Mouse (Mus musculus): ENCODE results near the gene Olfr18. TPM values are rescaled to one million over a fixed set of nuclear protein-coding genes. Genes with fewer than 3 reads are reported as not detected.

Gene Olfr18
- total RNA-seq (2023): not detected in 4 replicates

DNA sequence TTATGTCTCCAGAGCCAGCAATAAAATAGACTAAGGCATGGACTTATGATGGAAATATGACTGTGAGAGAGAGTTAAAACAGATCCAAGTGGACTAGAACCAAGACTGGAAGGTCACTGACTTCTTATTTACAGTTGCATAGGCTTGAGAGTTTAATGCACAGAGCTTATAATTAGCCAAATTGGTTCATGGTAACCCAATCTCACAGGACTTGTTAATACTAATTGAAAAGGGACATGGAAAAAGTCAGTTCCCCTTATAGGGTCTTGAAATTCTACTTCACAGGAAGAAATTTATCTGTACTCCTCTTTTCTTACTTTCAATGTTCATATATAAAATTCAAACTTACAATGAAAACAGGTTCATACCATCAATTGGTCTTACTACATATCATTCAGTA, at the start of gene Olfr18:
TSS of gene Olfr18 (minus strand) at position 101 of the 400 bp plus-strand sequence.

DNA sequence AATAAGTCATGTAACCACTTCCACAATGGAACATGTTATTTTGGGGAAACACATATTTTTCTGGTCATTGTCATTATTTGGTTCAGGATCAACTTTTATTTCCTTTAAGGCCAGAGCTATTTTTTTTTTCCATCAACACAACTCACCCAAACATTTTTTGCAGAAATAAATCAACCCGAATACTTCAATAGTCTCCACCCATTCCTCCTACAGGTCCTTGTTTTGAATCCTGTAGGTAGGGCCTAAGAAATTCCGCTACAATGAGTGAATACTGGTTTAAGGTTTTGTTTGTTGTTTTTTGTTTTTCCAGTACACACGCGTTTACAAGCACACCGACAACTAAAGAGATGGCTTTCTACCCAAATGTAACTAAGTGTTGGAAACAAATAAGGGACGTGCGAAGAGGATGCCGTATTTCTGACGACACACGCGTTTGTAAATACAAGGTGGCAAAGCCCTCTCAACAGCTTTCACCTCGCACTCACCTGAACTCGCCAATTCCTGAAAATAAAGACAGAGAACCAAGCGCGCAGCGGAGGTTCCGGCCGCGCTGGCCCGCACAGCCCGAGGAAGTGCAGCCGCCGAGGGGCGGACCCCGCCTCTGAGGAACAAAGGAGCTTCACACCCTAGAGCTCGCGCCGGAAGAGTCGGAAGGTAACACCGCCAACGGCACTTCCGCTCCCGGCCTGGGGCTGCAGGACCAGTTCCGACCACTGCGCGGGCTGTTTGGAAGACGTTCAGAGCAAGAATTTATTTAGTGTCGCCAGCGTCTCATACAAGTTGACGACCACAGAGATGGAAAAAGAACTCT, 48.8 kb upstream of the Olfr18 start, which contains the start of gene Zfp560:
TSS of gene Zfp560 (minus strand) at position 646 of the 811 bp plus-strand sequence.

GRCm38 (mm10) chr9:20298232-20298631, 37.7 kb downstream of the Olfr18 start, which contains the start of gene Olfr873:
Gene Olfr873, plus strand, starts transcription at chr9:20298532.

GRCm38 (mm10) chr9:20282051-20282450, 53.8 kb downstream of the Olfr18 start, which contains the start of gene Olfr39:
Gene Olfr39, plus strand, starts transcription at chr9:20282351.

Other genes starting within 250 kb of the Olfr18 start
- gene Olfr868, start 237.5 kb downstream of the Olfr18 start, total RNA-seq (2023): not detected in 4 replicates
- gene Olfr869, start 207.1 kb downstream of the Olfr18 start, total RNA-seq (2023): not detected in 4 replicates
- gene Olfr870, start 162.0 kb downstream of the Olfr18 start, total RNA-seq (2023): not detected in 4 replicates
- gene Olfr871, start 123.9 kb downstream of the Olfr18 start, total RNA-seq (2023): not detected in 4 replicates
- gene Olfr872, start 99.0 kb downstream of the Olfr18 start, total RNA-seq (2023): not detected in 4 replicates
- gene Olfr39, start 53.7 kb downstream of the Olfr18 start, total RNA-seq (2023): not detected in 4 replicates
- gene Olfr873, start 37.6 kb downstream of the Olfr18 start, total RNA-seq (2023): not detected in 4 replicates
- 7.0 to 9.7 TPM (median 8.4 TPM) in 4 replicates for gene Zfp560, start 49.1 kb upstream of the Olfr18 start, total RNA-seq (2023)
- 38.5 to 46.5 TPM (median 44.3 TPM) in 4 replicates for gene Zfp26, start 124.1 kb upstream of the Olfr18 start, total RNA-seq (2023)
- 16.1 to 20.3 TPM (median 17.9 TPM) in 4 replicates for gene Zfp426, start 156.7 kb upstream of the Olfr18 start, total RNA-seq (2023)
- 29.1 to 32.0 TPM (median 30.4 TPM) in 4 replicates for gene Zfp266, start 185.3 kb upstream of the Olfr18 start, total RNA-seq (2023)
- gene Zfp846, start 245.2 kb upstream of the Olfr18 start, total RNA-seq (2023): 5.8 to 12.1 TPM (median 9.4 TPM) in 4 replicates

All from B cell, adult 62 days (primary cell).